Mouse (Mus musculus) testis, adult 2 months (tissue): ENCODE data around the gene Pnp.

Source experiments
- CTCF ChIP-seq: fragments of 200-500 bp; IDR thresholded peaks from 2 replicates; pipeline ENCODE4 v1.5.1; 2012; ENCODE audit warnings: low read depth, mild to moderate bottlenecking, inconsistent platforms, low read length, moderate library complexity; ENCODE audit not compliant: control insufficient read depth, insufficient read depth, insufficient replicate concordance
- POLR2A ChIP-seq: fragments of 200-500 bp; IDR thresholded peaks from 2 replicates; pipeline ENCODE4 v1.6.1; 2012; ENCODE audit warnings: low read depth, mild to moderate bottlenecking, inconsistent platforms, low read length, moderate library complexity; ENCODE audit not compliant: control insufficient read depth

DNA sequence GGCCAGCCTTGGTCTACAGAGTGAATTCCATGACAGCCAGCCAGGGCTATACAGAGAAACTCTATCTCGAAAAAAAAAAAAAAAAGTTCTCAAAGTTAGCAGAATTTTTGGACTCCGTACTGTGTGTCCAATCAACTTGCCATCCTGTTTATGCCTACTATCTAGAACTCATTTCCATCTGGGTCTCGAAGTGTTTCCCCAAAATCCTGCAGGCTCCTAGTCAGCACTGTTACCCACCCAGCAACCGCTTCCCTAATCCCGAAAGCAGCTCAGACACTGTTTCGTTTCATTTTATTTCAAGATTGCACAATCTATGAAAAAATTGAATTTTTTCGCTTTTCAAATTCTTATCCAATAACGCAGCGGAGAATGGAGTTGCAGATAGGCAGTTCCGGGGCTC is 24.6 kb downstream of the Pnp start:
- TF ChIP-seq CTCF (no peak), POLR2A (no peak)
